Mouse (Mus musculus) kidney, adult 9 months (tissue): ENCODE measurements around the gene Kmt2d.
A peak's percentile ranks its signal among the peaks of the same experiment; 100 is the strongest.

ENCODE experiments used
- DNase-seq: peaks from one replicate; pipeline ENCODE4 v3.0.0; 2022

Gene Kmt2d

GRCm38 (mm10) chr15:98853161-98853937, 17.7 kb downstream of the Kmt2d start:
- DNase-seq = no peak

DNA sequence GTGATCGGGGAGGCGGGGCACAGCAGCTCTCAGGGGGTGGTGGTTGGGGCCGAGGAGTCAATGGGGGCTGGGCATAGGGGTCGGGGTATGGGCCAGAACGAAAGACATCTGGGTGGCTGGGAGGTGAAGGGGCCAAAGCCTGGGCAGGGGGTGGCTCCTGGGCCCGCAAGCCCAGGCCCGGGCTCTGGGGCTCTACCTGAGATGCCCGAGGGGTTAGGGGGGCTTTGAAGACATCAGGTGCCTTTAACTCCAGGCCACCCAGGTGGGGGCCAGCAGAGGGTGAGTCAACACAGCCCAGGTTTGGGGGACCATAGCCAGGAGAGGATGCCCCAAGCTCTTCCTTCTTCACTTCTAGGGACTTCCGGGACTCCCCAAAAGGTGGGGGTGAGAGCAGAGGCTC, 18.3 kb downstream of the Kmt2d start:
- no peak for DNase-seq

DNA sequence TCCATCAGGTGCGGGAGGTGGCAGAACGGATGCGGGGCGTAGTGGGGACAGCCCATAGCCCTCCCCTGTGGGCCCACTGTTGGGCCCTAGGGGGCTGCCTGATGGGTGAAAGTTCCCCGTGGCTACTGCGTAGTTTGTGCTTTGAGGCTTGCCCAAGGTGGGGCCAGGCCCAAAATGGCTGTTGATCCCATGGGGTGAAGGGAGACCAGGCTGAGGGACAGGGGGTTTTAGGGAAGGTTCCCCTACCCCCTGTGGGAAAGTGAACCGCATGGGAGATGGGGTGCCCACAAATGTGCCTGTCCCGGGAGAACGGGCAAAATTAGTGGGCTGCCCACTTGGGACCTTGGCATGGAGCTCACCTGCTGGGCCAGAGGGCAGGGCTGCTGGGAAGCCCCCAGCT, 18.9 kb downstream of the Kmt2d start:
- no peak for DNase-seq

DNA sequence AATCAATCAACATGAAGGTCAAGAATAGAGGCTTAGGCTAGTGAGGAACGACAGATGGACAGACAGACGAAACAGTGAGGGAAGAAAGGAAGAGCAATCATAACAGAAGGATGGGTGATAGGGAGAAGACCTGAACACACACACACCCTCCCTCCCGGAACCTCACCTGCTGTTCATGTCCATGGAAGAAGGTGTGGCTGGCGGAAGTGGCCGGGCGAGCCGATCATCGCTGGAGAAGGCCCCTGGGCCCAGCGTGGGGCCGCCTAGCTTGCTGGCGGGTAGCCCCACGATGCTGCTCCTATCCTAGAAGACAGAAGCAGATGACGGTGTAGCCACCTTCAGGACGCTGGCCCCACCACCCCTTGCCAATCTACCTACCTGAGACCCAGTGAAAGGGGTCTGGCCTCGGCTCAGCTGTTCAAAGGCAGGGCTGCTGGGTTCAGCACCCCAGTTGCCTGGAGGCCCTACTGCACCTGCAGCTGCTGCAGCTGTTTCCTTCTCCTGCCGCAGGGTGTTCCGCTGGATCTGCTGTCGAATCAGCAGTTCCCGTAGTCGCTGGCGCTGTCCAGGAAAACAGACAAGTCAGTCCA, 19.7 kb downstream of the Kmt2d start:
- no peak for DNase-seq

DNA sequence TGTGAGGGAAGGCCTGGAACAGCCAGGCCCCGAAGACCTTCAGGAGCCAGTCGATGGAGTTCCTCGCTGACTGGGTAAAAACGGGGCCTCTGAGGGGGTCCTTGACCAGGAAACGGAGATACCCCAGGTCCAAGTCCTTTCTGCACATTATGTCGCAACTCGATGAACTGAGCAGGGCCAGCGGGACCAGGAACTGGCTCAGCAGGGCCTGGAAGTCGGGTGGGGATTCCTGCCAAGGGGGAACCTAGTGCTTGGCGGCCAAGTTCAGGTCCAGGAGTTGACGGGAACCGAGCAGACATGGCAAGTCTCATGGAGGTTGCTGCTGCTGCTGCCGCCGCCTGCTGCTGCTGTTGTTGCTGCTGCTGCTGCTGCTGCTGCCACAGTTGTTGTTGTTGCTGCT, 20.3 kb downstream of the Kmt2d start:
- no peak for DNase-seq

- no peak for DNase-seq
These were observed 20.9 kb downstream of the Kmt2d start for GRCm38 (mm10) chr15:98849956-98850600.

- no peak for DNase-seq
These were observed 21.8 kb downstream of the Kmt2d start for GRCm38 (mm10) chr15:98849165-98849564.

DNA sequence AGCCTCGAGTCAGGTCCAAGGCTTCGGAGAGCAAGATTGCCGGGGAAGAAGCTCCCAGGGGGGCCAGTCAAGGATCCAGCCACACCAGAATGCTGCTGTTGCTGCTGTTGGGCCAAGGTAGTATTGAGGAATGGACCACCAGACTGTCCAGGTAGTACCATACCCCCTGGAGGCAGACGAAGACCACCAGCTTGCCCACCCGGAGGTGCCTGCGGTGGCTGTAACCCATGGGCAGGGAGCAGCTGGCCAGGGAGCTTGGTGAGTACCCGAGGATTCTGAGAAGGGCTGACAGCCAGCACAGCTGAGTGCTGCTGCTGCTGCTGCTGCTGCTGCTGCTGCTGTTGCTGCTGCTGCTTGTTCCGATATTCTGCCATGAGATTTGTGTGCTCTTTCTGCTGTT, 24.9 kb downstream of the Kmt2d start:
- no peak for DNase-seq

GRCm38 (mm10) chr15:98845149-98845548, 25.9 kb downstream of the Kmt2d start:
- DNase-seq = no peak

DNA sequence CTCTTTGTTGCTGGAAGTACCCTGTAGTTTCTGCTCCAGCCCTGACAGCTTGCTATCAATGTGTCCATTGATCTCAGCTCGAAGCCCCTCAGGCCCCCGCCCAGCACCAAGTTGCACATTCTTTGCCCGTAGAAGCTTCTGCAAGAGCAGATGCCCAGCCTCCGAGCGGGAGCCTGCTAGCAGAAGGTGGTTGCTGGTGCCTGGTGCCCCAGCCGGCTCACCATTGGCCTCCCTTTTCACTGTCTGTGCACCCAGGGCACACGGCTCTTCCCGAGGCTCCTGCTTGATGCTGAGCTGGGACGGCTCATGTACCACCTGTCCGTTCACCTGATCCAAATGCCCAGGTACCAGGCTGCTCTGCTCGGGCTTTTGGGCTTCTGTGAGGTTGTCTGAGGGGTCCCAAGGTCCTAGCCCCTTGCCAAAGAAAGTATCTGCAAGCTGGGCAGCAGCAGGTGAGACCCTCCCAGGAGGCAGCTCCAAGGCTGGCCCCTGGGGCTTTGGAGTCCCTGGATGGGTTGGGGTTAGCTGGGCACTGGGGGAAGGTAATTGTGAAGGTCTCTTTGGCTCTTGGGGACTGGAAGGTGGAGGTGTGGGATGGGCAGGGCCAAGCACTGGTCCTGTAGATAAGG, 27.3 kb downstream of the Kmt2d start:
- no peak for DNase-seq

GRCm38 (mm10) chr15:98839671-98840585, 31.1 kb downstream of the Kmt2d start:
- no peak for DNase-seq

GRCm38 (mm10) chr15:98839161-98839560, 31.8 kb downstream of the Kmt2d start:
- DNase-seq = no peak

- DNase-seq = no peak
These were observed 33.3 kb downstream of the Kmt2d start for GRCm38 (mm10) chr15:98837743-98838103.

DNA sequence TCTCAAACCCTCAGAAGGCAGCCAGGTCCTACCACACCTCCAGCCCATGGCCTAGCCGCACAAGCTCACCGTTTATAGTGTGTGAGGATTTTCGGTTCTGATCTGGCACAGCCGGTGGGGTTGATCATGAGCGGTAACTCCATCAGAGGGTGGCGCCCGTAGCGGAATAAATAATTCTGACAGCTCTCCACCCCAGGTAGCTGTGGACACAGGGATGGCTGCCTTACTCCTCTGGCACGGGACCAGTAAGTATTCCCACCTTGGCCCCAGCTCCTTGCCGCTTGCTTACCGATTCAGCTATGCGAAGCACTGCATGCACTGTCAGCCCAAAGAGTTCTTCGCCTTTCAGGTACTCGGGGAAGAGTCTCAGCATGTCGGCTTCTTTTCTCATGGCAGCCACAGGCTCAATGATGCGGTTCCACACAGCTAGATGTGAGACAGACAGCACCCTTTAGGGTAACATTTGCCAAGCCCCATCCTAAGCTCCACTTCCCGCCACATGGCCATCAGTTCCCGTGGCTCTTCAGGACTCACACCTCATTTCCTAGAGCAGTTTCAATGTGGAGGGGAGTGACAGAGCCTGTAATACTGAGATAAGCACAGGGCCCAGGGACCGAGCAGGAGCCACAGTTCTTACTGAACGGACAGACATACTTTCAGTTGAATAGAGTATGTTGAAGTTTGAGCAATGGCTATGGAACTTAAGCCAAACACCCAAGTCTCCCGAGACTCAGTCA, 33.8 kb downstream of the Kmt2d start:
- DNase-seq = no peak

- no peak for DNase-seq
These were observed 35.7 kb downstream of the Kmt2d start for GRCm38 (mm10) chr15:98835291-98835690.

DNA sequence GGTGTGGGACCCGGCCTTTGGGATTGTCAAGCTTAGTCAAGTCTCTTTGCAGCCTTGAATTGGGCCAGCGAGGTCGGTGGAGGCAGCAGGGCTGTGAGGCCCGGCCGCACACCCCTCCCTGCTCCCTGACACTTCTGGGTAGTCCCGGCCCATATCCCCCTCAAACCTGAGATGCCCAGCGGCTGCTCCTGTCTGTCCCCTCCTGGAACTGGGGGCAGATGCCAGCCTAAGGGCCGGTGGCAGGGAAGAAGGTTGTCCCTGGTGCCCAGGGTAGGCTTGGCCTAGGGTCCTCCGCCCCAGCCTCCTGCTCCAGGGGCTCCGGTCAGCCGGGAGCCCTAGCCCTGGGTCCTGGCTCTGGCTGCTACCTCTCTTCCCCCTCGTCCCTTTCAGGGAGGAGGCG, 36.9 kb downstream of the Kmt2d start:
- DNase-seq = no peak

DNA sequence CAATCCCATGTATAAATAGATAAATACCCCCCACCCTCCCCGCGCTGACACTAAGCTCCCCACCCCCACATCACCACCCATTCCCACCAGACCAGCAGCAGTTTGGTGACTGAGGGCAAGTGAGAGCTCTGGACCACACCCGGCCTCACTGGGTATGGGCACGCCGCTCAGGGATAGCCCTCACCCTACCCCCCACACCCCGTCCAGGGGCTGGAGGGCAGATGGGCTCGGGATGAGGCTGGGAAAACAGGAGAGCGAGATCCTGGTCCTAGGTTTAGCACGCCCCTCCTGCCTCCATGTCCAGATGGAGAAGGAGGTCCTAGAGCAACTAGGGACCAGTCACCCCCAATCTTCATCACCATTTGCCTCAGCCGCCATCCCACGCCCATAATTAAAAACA, 37.7 kb downstream of the Kmt2d start:
- DNase-seq = no peak

- DNase-seq = no peak
These were observed 38.6 kb downstream of the Kmt2d start for GRCm38 (mm10) chr15:98832161-98833058.

GRCm38 (mm10) chr15:98831684-98832035, 39.3 kb downstream of the Kmt2d start:
- no peak for DNase-seq

- peak; percentile 97 for DNase-seq
These were observed 40.0 kb downstream of the Kmt2d start, which contains the start of gene Prkag1 for GRCm38 (mm10) chr15:98830736-98831683. Prkag1 (minus strand) TSS chr15:98831521.
